Mouse (Mus musculus): ENCODE data around the gene Fra10ac1.

Gene Fra10ac1

GRCm38 (mm10) chr19:38228699-38229098 is 4.7 kb upstream of the Fra10ac1 start:
- DNase-seq, result no peak

GRCm38 (mm10) chr19:38224685-38225060 is 717 bp upstream of the Fra10ac1 start:
- peak; percentile 71 for DNase-seq

- DNase-seq, result no peak
Observed at GRCm38 (mm10) chr19:38223356-38223904, 526 bp downstream of the Fra10ac1 start.

- no peak for DNase-seq
Observed at GRCm38 (mm10) chr19:38217696-38218095, 6.3 kb downstream of the Fra10ac1 start.

GRCm38 (mm10) chr19:38206669-38207068 is 17.3 kb downstream of the Fra10ac1 start:
- DNase-seq, result no peak

GRCm38 (mm10) chr19:38198731-38199130 is 25.2 kb downstream of the Fra10ac1 start:
- DNase-seq, result no peak

GRCm38 (mm10) chr19:38195245-38195644 is 28.7 kb downstream of the Fra10ac1 start:
- no peak for DNase-seq

- DNase-seq, result no peak
Observed at GRCm38 (mm10) chr19:38191446-38191845, 32.5 kb downstream of the Fra10ac1 start.

- DNase-seq, result no peak
Observed at GRCm38 (mm10) chr19:38190606-38191005, 33.4 kb downstream of the Fra10ac1 start.

- DNase-seq, result peak; percentile 23
Observed at GRCm38 (mm10) chr19:38187345-38187680, 36.6 kb downstream of the Fra10ac1 start.

GRCm38 (mm10) chr19:38186631-38187344 is 37.2 kb downstream of the Fra10ac1 start:
- DNase-seq, result no peak

- peak; percentile 21 for DNase-seq
Observed at GRCm38 (mm10) chr19:38179675-38180074, 44.3 kb downstream of the Fra10ac1 start.

GRCm38 (mm10) chr19:38164633-38165032 is 59.3 kb downstream of the Fra10ac1 start:
- no peak for DNase-seq

GRCm38 (mm10) chr19:38161648-38162354 is 62.2 kb downstream of the Fra10ac1 start:
- no peak for DNase-seq

GRCm38 (mm10) chr19:38156243-38156642 is 67.7 kb downstream of the Fra10ac1 start:
- no peak for DNase-seq

GRCm38 (mm10) chr19:38143540-38144271 is 80.2 kb downstream of the Fra10ac1 start:
- DNase-seq, result no peak
